Mouse (Mus musculus): ENCODE measurements around the gene Vmn2r118.

The Vmn2r118 gene

DNA sequence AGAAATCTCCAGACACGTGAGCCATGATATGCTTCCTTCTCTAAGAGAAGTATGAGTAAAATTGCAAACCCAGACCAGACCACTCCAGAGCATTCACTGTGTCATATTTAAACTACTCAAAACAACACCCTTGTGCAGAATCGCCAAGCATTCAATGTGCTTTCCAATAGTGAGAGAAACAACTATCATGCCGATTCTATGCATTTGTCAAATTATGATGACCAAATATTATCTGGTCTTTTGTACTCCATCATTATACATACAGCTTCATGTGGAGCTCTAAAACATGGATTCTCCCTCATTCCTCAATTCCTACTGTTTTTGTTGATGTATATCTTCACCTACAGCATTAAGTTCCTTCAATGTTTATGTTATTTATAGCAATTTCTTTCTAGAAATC, at the start of gene Vmn2r118:
TSS of gene Vmn2r118 (minus strand) at position 101 of the 400 bp plus-strand sequence.
- no peak for DNase-seq (ENCODE audit: low spot score in 2 of 2)

DNA sequence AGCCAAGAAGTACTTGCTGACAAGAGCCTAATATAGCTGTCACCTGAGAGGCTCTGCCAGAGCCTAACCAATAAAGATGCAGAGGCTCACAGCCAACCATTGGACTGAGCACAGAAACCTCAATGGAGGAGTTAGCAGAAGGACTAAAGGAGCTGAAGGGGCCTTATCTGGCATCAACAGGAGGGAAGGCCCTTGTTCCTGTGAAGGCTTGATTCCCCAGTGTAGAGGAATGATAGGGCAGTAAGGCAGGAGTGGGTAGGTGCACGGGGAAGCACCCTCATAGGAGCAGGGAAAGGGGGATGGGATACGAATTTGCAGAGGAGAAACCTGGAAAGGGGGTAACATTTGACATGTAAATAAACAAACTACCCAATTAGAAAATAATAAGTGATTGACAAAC, 36.1 kb upstream of the Vmn2r118 start:
- no peak for DNase-seq (ENCODE audit: low spot score in 2 of 2)

DNA sequence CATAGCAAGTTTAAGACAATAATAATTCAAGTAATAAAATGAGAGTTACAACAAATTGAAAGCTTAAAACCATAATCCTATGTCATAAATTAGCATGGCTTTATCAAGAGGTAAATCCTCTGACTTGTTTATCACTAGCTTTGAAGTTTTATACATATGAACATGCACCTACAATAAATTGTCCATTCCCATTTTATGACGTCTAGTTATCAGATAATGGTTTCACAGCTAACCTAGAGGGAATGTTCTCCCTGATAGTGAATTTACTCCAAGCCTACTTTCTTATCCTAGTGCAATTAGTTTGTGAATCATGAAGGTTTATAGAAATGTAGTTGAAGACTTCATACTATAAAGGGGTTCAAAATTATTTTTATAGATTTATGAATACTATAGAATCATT, 34.2 kb downstream of the Vmn2r118 start:
- no peak for DNase-seq (ENCODE audit: low spot score in 2 of 2)

DNA sequence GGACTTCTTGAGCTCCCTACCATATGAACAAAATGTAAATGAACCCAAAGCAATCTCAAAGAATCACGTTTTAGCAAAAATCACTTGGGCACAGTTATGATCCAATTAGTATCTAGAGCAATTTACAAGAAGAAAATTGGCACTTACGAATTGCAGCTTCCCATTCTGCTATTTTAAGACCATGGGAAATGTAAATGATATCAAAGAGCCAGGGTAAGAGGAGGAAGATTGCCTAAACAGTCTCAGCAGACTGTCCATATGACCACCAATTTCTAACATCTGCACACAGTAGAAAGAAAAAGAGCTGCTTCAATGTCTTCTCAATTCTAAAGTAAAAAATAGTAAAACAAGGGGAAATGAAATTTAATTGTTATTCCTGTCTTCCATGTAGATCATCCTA, 63.2 kb downstream of the Vmn2r118 start:
- no peak for DNase-seq (ENCODE audit: low spot score in 2 of 2)

DNA sequence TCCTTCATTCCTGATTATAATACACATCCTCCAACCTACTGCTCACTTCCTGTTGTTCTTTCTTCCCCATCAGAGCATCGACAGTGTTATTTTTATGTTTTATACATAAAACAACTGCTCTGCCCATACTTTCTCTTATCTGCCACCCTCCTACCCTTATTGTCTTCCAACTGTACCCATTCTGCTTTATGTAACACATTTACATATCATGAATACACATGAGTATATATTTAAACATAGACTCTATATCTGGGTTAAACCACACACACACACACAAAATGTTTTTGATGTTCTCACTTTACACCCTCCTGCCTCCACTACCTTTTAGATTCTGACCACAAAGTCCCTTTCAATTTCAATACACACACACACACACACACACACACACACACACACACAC, 76.5 kb downstream of the Vmn2r118 start:
- no peak for DNase-seq (ENCODE audit: low spot score in 2 of 2)

Data from spleen, postnatal 36 days (tissue).